Mouse (Mus musculus) heart, postnatal 0 days (tissue): ENCODE results near the gene Traf3ip3. TPM values are rescaled to one million over a fixed set of nuclear protein-coding genes. Genes with fewer than 3 reads are reported as not detected.

Source experiments
- ATAC-seq: fragments of 200-750 bp; cut with Nextera tagmentation; 2 replicates; pipeline ENCODE4 v1.8.0; 2017; ENCODE audit warnings: low read depth, moderate number of reproducible peaks, moderate library complexity; ENCODE audit not compliant: insufficient read depth
- DNase-seq: peaks from one replicate; pipeline ENCODE4 v3.0.0-alpha.2; 2016; ENCODE audit warnings: low spot score
- H3K27ac ChIP-seq: fragments of 300-500 bp; sonication (generic); 2 replicates; pipeline ENCODE4 v1.5.1; 2014; ENCODE audit warnings: low read depth, mild to moderate bottlenecking
- H3K27me3 ChIP-seq: fragments of 300-500 bp; sonication (generic); 2 replicates; pipeline ENCODE4 v1.6.1; 2014; ENCODE audit warnings: low read length, mixed read lengths; ENCODE audit not compliant: control insufficient read depth, insufficient read depth
- H3K36me3 ChIP-seq: fragments of 300-500 bp; sonication (generic); replicated peaks from 2 replicates; pipeline ENCODE4 v1.6.1; 2014; ENCODE audit warnings: low read length, mixed read lengths; ENCODE audit not compliant: control insufficient read depth, insufficient read depth
- H3K4me1 ChIP-seq: fragments of 300-500 bp; sonication (generic); 2 replicates; pipeline ENCODE4 v1.6.1; 2014; ENCODE audit warnings: antibody characterized with exemption; ENCODE audit not compliant: control insufficient read depth, insufficient read depth
- H3K4me2 ChIP-seq: fragments of 300-500 bp; sonication (generic); 2 replicates; pipeline ENCODE4 v1.6.1; 2014; ENCODE audit warnings: low read depth, mild to moderate bottlenecking, low read length, moderate library complexity
- H3K4me3 ChIP-seq: fragments of 300-500 bp; sonication (generic); 2 replicates; pipeline ENCODE4 v1.5.1; 2014; ENCODE audit warnings: low read depth, low read length
- H3K9ac ChIP-seq: fragments of 300-500 bp; sonication (generic); replicated peaks from 2 replicates; pipeline ENCODE4 v1.6.1; 2014; ENCODE audit warnings: low read depth, low read length, mixed read lengths
- H3K9me3 ChIP-seq: fragments of 300-500 bp; sonication (generic); replicated peaks from 2 replicates; pipeline ENCODE4 v1.6.1; 2016; ENCODE audit warnings: low read length; ENCODE audit not compliant: control insufficient read depth
- CTCF ChIP-seq: IDR thresholded peaks from 2 replicates; pipeline ENCODE4 v1.5.1; 2016; ENCODE audit warnings: antibody characterized with exemption, control low read depth, low read depth
- EP300 ChIP-seq: IDR thresholded peaks from 2 replicates; pipeline ENCODE4 v1.6.1; 2016; ENCODE audit warnings: antibody characterized with exemption, low read depth
- WGBS: fragments of 180-500 bp; shearing (Covaris S2); extraction: QIAGEN DNeasy Blood & Tissue Kit; methylation state at CpG from one replicate; pipeline ENCODE4 v1.1.7; 2014; 5-methylcytosine and 5-hydroxymethylcytosine counted together
- polyA plus RNA-seq: library from polyadenylated mRNA; unstranded; fragments of >200 nt; fragmentation: Nextera tagmentation; extraction: Ambion mirVana; gene quantifications from 2 replicates; pipeline ENCODE4 v1.2.1, GENCODE M21; 2015
- total RNA-seq: library from RNA; depleted of rRNA; stranded (reverse); fragments of >200 nt; gene quantifications from 2 replicates; pipeline ENCODE4 v1.2.3, GENCODE M21; 2014; ENCODE audit warnings: low replicate concordance

Gene Traf3ip3
- total and polyA plus RNA-seq, 2 experiments from 2014 or later = 0.61 to 0.79 TPM

DNA sequence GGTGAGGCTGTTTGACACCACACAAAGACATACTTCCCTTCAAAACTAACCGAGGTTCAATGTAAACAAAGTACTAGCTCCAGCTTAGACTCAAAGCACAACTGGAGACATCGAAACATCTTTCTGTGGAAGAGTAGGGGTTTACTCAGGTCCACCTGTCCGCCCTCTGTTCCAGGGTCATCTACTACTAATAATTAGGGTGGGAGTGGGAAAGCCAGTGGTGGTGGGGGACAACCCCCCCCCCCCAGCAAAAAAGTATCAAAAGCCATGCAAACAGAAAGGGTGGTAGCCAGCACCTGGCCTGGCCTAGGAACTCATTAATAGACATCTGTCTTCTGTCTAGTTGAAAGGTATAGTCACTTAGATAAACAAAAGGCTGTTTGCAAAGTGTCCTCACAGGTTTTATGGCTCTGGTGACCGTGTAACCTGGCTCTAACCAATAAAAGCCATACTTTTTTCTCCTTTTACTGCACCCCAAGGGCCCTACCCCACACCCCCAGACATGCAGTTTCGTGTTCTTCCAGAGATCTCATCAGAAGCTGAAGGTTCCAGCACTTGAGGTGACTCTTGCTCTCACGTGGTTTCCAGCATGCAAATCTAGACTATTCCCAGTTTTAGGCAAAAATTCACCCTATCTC is 70.1 kb downstream of the Traf3ip3 start:
- TF ChIP-seq EP300 (no peak), CTCF (no peak)
- H3K4me2 ChIP-seq = no peak overlapping the region
- no peaks in the 10 kb centered on the region; the same call in 1 of the 2 replicates for H3K4me1 ChIP-seq
- DNase-seq (no peak), ATAC-seq (no peak)
- 71% methylated on average over 6 of the region's 6 CpGs for WGBS
- no peak overlapping the region; the same call in 1 of the 2 replicates for H3K27ac ChIP-seq
- H3K4me3 ChIP-seq = no peak overlapping the region
- H3K9ac ChIP-seq = no peak overlapping the region
- H3K36me3 ChIP-seq = peaks cover 17% of the 10 kb centered on the region
- H3K27me3 ChIP-seq = no peaks in the 10 kb centered on the region
- no peaks in the 10 kb centered on the region for H3K9me3 ChIP-seq

DNA sequence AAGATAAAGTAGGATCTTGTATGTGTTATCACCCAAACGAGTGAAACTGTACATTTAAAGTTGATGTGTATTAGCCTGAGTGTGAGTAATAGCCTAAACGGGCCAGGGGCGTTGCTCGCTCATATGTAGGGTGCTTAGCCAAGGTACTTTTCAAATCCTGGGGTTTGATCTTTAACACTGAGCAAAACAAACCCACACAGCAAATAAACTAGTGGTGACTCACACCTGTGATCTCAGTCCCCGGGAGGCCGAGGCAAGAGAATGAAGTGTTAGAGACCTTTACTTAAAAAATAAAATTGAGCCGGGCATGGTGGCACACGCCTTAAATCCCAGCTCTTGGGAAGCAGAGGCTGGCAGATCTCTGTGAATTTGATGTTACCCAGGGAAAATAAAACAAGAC is 70.7 kb downstream of the Traf3ip3 start:
- WGBS = 80% methylated on average over 8 of the region's 8 CpGs
- no peak overlapping the region for H3K4me3 ChIP-seq
- H3K27ac ChIP-seq = no peak overlapping the region
- no peak overlapping the region for H3K9ac ChIP-seq
- H3K27me3 ChIP-seq = no peaks in the 10 kb centered on the region
- no peak for DNase-seq
- H3K4me1 ChIP-seq = no peaks in the 10 kb centered on the region; the same call in 1 of the 2 replicates
- peaks cover 20% of the 10 kb centered on the region for H3K36me3 ChIP-seq
- no peak for ATAC-seq
- peak overlapping the region; percentile 82; the same call in 1 of the 2 replicates for H3K4me2 ChIP-seq
- no peaks in the 10 kb centered on the region for H3K9me3 ChIP-seq
- TF ChIP-seq EP300 (no peak), CTCF (no peak)

DNA sequence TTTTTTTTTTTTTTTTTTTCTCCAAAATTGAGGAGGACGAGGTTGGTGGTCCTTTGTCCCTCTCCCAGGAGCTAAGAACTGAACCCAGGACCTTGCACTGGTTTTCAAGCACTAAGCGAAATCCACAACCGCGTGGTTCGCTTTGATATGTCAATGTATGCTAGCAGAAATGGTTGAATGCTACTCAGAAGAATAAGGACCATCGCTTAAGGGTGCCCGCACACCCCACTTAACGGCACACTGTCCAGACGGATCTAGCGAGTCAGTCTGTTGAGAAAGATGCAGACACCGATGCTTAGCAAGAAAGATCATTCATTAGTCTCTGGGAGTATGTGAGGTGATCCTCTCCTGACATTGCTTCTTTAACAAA is 71.1 kb downstream of the Traf3ip3 start:
- no peaks in the 10 kb centered on the region for H3K9me3 ChIP-seq
- no peaks in the 10 kb centered on the region for H3K27me3 ChIP-seq
- 23% methylated on average over 11 of the region's 11 CpGs for WGBS
- peak overlapping the region; percentile 82 for H3K4me2 ChIP-seq
- DNase-seq = no peak
- H3K36me3 ChIP-seq = peaks cover 20% of the 10 kb centered on the region
- H3K4me3 ChIP-seq = peak overlapping the region; percentile 87
- no peak overlapping the region for H3K9ac ChIP-seq
- TF ChIP-seq CTCF (no peak), EP300 (no peak)
- ATAC-seq = no peak
- no peak overlapping the region for H3K27ac ChIP-seq
- H3K4me1 ChIP-seq = no peaks in the 10 kb centered on the region; the same call in 1 of the 2 replicates

DNA sequence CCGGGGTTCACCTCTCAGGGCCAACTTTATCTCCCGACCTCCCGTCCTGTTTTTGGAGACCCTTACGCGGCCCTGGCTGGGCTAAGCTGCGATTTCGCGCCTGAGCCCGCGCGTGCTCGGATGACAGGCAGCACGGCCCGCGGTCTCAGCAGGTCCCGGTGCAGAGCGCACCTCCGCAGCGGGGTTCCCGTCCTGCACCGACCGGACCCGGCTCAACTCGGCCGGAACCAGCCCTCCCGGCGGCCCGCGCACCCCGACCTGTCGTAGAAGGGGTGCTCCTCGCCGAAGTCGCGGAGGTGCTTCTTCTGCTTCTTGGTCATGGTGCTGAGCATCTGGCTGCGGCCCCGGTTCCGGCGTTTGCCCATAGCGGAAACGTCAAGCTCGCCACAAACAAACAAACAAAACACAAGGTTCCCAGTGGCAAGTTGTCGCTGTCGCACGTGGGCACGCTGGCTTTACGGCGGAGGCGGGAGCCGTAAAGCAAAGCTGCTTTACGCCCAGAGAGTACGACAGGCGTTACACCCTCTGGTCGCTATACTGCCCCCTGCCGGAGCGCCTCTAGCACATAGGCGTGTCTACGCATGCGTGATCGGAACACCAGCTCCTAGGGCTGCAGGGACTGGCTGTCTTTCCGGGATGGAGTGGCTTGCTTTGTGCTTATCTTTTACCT is 71.6 kb downstream of the Traf3ip3 start, which contains the start of gene Diexf:
Gene Diexf (minus strand): TSS at position 487 of the 670 bp plus-strand sequence.
- DNase-seq (peak; percentile 99), ATAC-seq (peak; percentile 95)
- no peaks in the 10 kb centered on the region; the same call in 1 of the 2 replicates for H3K4me1 ChIP-seq
- H3K9ac ChIP-seq = peak within 1 kb of the TSS; percentile 76
- WGBS = under 1% methylated on average over 61 of the region's 61 CpGs
- TF ChIP-seq EP300 (no peak), CTCF (peak; percentile 99)
- H3K4me2 ChIP-seq = peak within 1 kb of the TSS; percentile 82
- peaks cover 20% of the 10 kb centered on the region for H3K36me3 ChIP-seq
- H3K27me3 ChIP-seq = no peaks in the 10 kb centered on the region
- H3K9me3 ChIP-seq = no peaks in the 10 kb centered on the region
- H3K27ac ChIP-seq = no peak within 1 kb of the TSS
- H3K4me3 ChIP-seq = peak within 1 kb of the TSS; percentile 87

DNA sequence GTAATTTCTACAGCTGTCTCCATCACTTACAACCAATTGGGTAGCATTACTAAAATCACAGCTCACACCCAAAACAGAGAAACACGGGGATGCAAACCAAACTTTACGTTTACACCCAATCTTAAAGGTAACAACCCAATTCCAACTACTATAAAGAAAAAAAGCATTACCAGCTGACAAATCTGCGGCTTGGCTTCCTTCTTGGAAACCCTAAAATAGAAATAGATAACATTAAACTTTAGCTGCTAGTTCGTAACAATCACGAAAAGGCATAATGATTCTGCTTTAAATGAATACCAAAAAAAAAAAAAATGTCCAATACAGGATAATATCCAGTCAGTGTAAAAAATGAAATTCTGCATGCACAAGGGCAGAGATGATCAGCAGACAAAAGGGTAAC is 72.2 kb downstream of the Traf3ip3 start:
- no peak for TF ChIP-seq EP300
- no peak for TF ChIP-seq CTCF
- Histone ChIP-seq H3K36me3 (peaks cover 24% of the 10 kb centered on the region), H3K27ac (no peak overlapping the region), H3K4me2 (peak overlapping the region; percentile 82), H3K4me1 (no peaks in the 10 kb centered on the region; the same call in 1 of the 2 replicates), H3K4me3 (peak overlapping the region; percentile 87), H3K9me3 (no peaks in the 10 kb centered on the region), H3K9ac (peak overlapping the region; percentile 76), H3K27me3 (no peaks in the 10 kb centered on the region)
- 9% methylated on average over 5 of the region's 5 CpGs for WGBS
- ATAC-seq (no peak), DNase-seq (no peak)
